Mouse (Mus musculus): Measurements from ENCODE around the gene Dhx32. TPM values are rescaled to one million over a fixed set of nuclear protein-coding genes. Genes with fewer than 3 reads are reported as not detected.

Gene Dhx32
- polyA plus RNA-seq, 1 experiment from 2014 or later = 36.9 TPM

GRCm38 (mm10) chr7:133684701-133685100 lies 97.8 kb downstream of the Dhx32 start:
- Histone ChIP-seq H3K36me3 (replicated peaks; ENCODE audit: control insufficient read depth, insufficient read depth, low read depth, low read length) (no peaks in the 10 kb centered on the region), H3K27me3 (ENCODE audit: control insufficient read depth, insufficient read depth, low read length) (no peaks in the 10 kb centered on the region), H3K4me2 (ENCODE audit: low read depth, low read length) (no peak overlapping the region), H3K4me3 (ENCODE audit: low read depth, low read length) (no peak overlapping the region), H3K9me3 (replicated peaks; ENCODE audit: control insufficient read depth, low read length) (no peaks in the 10 kb centered on the region), H3K27ac (replicated peaks; ENCODE audit: low read depth, low read length) (no peak overlapping the region), H3K4me1 (ENCODE audit: control insufficient read depth, insufficient read depth, low read length) (no peaks in the 10 kb centered on the region), H3K9ac (replicated peaks; ENCODE audit: low read length) (no peak overlapping the region)
- 94% methylated on average over 6 of the region's 6 CpGs for WGBS
- no peak for DNase-seq (ENCODE audit: low spot score)
- no peak for ATAC-seq (replicated peaks; ENCODE audit: insufficient number of reproducible peaks, low FRiP score, low TSS enrichment, low read depth)

DNA sequence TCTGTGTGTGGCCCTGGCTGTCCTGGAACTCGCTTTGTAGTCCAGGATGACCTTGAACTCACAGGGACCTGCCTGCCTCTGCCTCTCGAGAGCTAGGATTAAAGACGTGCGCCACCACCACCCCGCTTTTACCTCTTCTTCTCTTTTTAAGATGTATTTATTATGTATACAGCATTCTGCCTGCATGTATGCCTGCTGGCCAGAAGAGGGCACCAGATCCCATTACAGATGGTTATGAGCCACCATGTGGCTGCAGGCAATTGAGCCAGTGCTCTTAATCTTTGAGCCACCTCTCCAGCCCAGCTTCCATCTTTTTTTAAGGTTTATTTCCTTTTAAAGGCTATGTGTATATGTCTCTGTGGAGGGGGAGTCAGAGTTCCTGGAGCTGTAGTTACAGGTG lies 98.4 kb downstream of the Dhx32 start:
- Histone ChIP-seq H3K36me3 (replicated peaks; ENCODE audit: control insufficient read depth, insufficient read depth, low read depth, low read length) (no peaks in the 10 kb centered on the region), H3K27ac (replicated peaks; ENCODE audit: low read depth, low read length) (no peak overlapping the region), H3K4me1 (ENCODE audit: control insufficient read depth, insufficient read depth, low read length) (no peaks in the 10 kb centered on the region), H3K27me3 (ENCODE audit: control insufficient read depth, insufficient read depth, low read length) (no peaks in the 10 kb centered on the region), H3K4me2 (ENCODE audit: low read depth, low read length) (no peak overlapping the region), H3K4me3 (ENCODE audit: low read depth, low read length) (no peak overlapping the region), H3K9me3 (replicated peaks; ENCODE audit: control insufficient read depth, low read length) (no peaks in the 10 kb centered on the region), H3K9ac (replicated peaks; ENCODE audit: low read length) (no peak overlapping the region)
- 78% methylated on average over 5 of the region's 5 CpGs for WGBS
- ATAC-seq (replicated peaks; ENCODE audit: insufficient number of reproducible peaks, low FRiP score, low TSS enrichment, low read depth) (no peak), DNase-seq (ENCODE audit: low spot score) (peak; percentile 29)

- Histone ChIP-seq H3K4me1 (ENCODE audit: control insufficient read depth, insufficient read depth, low read length) (no peaks in the 10 kb centered on the region), H3K27me3 (ENCODE audit: control insufficient read depth, insufficient read depth, low read length) (no peaks in the 10 kb centered on the region), H3K36me3 (replicated peaks; ENCODE audit: control insufficient read depth, insufficient read depth, low read depth, low read length) (no peaks in the 10 kb centered on the region), H3K9me3 (replicated peaks; ENCODE audit: control insufficient read depth, low read length) (no peaks in the 10 kb centered on the region), H3K4me2 (ENCODE audit: low read depth, low read length) (no peak overlapping the region), H3K4me3 (ENCODE audit: low read depth, low read length) (no peak overlapping the region), H3K27ac (replicated peaks; ENCODE audit: low read depth, low read length) (no peak overlapping the region), H3K9ac (replicated peaks; ENCODE audit: low read length) (no peak overlapping the region)
- DNase-seq (ENCODE audit: low spot score) (no peak), ATAC-seq (replicated peaks; ENCODE audit: insufficient number of reproducible peaks, low FRiP score, low TSS enrichment, low read depth) (no peak)
- 87% methylated on average over 5 of the region's 5 CpGs for WGBS
These were observed 98.9 kb downstream of the Dhx32 start for GRCm38 (mm10) chr7:133683626-133684025.

GRCm38 (mm10) chr7:133679961-133680360 lies 102.6 kb downstream of the Dhx32 start, which contains the start of gene Mmp21:
Mmp21 (minus strand) TSS chr7:133680061.
- WGBS = 86% methylated on average over 3 of the region's 3 CpGs
- Histone ChIP-seq H3K36me3 (replicated peaks; ENCODE audit: control insufficient read depth, insufficient read depth, low read depth, low read length) (no peaks in the 10 kb centered on the region), H3K27me3 (ENCODE audit: control insufficient read depth, insufficient read depth, low read length) (no peaks in the 10 kb centered on the region), H3K9me3 (replicated peaks; ENCODE audit: control insufficient read depth, low read length) (no peaks in the 10 kb centered on the region), H3K4me3 (ENCODE audit: low read depth, low read length) (no peak within 1 kb of the TSS), H3K27ac (replicated peaks; ENCODE audit: low read depth, low read length) (no peak within 1 kb of the TSS), H3K9ac (replicated peaks; ENCODE audit: low read length) (no peak within 1 kb of the TSS), H3K4me2 (ENCODE audit: low read depth, low read length) (no peak within 1 kb of the TSS), H3K4me1 (ENCODE audit: control insufficient read depth, insufficient read depth, low read length) (no peaks in the 10 kb centered on the region)
- ATAC-seq (replicated peaks; ENCODE audit: insufficient number of reproducible peaks, low FRiP score, low TSS enrichment, low read depth) = no peak
- no peak for DNase-seq (ENCODE audit: low spot score)

GRCm38 (mm10) chr7:133679439-133679838 lies 103.1 kb downstream of the Dhx32 start:
- H3K9me3 ChIP-seq (replicated peaks; ENCODE audit: control insufficient read depth, low read length) = no peaks in the 10 kb centered on the region
- 81% methylated on average over 4 of the region's 4 CpGs for WGBS
- DNase-seq (ENCODE audit: low spot score) (no peak), ATAC-seq (replicated peaks; ENCODE audit: insufficient number of reproducible peaks, low FRiP score, low TSS enrichment, low read depth) (no peak)
- H3K4me3 ChIP-seq (ENCODE audit: low read depth, low read length) = no peak overlapping the region
- H3K27ac ChIP-seq (replicated peaks; ENCODE audit: low read depth, low read length) = no peak overlapping the region
- H3K27me3 ChIP-seq (ENCODE audit: control insufficient read depth, insufficient read depth, low read length) = no peaks in the 10 kb centered on the region
- no peaks in the 10 kb centered on the region for H3K4me1 ChIP-seq (ENCODE audit: control insufficient read depth, insufficient read depth, low read length)
- no peak overlapping the region for H3K9ac ChIP-seq (replicated peaks; ENCODE audit: low read length)
- no peaks in the 10 kb centered on the region for H3K36me3 ChIP-seq (replicated peaks; ENCODE audit: control insufficient read depth, insufficient read depth, low read depth, low read length)
- H3K4me2 ChIP-seq (ENCODE audit: low read depth, low read length) = no peak overlapping the region

GRCm38 (mm10) chr7:133678716-133679115 lies 103.8 kb downstream of the Dhx32 start:
- no peaks in the 10 kb centered on the region for H3K36me3 ChIP-seq (replicated peaks; ENCODE audit: control insufficient read depth, insufficient read depth, low read depth, low read length)
- ATAC-seq (replicated peaks; ENCODE audit: insufficient number of reproducible peaks, low FRiP score, low TSS enrichment, low read depth) (no peak), DNase-seq (ENCODE audit: low spot score) (no peak)
- H3K27me3 ChIP-seq (ENCODE audit: control insufficient read depth, insufficient read depth, low read length) = no peaks in the 10 kb centered on the region
- 70% methylated on average over 8 of the region's 8 CpGs for WGBS
- no peaks in the 10 kb centered on the region for H3K9me3 ChIP-seq (replicated peaks; ENCODE audit: control insufficient read depth, low read length)
- H3K27ac ChIP-seq (replicated peaks; ENCODE audit: low read depth, low read length) = no peak overlapping the region
- H3K4me2 ChIP-seq (ENCODE audit: low read depth, low read length) = no peak overlapping the region
- no peak overlapping the region for H3K4me3 ChIP-seq (ENCODE audit: low read depth, low read length)
- H3K4me1 ChIP-seq (ENCODE audit: control insufficient read depth, insufficient read depth, low read length) = no peaks in the 10 kb centered on the region
- no peak overlapping the region for H3K9ac ChIP-seq (replicated peaks; ENCODE audit: low read length)

- Histone ChIP-seq H3K4me2 (ENCODE audit: low read depth, low read length) (no peak overlapping the region), H3K36me3 (replicated peaks; ENCODE audit: control insufficient read depth, insufficient read depth, low read depth, low read length) (peaks cover 5% of the 10 kb centered on the region), H3K27me3 (ENCODE audit: control insufficient read depth, insufficient read depth, low read length) (no peaks in the 10 kb centered on the region), H3K9ac (replicated peaks; ENCODE audit: low read length) (no peak overlapping the region), H3K4me3 (ENCODE audit: low read depth, low read length) (no peak overlapping the region), H3K27ac (replicated peaks; ENCODE audit: low read depth, low read length) (no peak overlapping the region), H3K4me1 (ENCODE audit: control insufficient read depth, insufficient read depth, low read length) (no peaks in the 10 kb centered on the region), H3K9me3 (replicated peaks; ENCODE audit: control insufficient read depth, low read length) (no peaks in the 10 kb centered on the region)
- 69% methylated on average over 9 of the region's 9 CpGs for WGBS
- ATAC-seq (replicated peaks; ENCODE audit: insufficient number of reproducible peaks, low FRiP score, low TSS enrichment, low read depth) = no peak
- DNase-seq (ENCODE audit: low spot score) = peak; percentile 38
These were observed 106.5 kb downstream of the Dhx32 start for GRCm38 (mm10) chr7:133676002-133676401.
